Comparison of ENCODE assay signal across 8 mouse cellular contexts in the genomic region with DNA sequence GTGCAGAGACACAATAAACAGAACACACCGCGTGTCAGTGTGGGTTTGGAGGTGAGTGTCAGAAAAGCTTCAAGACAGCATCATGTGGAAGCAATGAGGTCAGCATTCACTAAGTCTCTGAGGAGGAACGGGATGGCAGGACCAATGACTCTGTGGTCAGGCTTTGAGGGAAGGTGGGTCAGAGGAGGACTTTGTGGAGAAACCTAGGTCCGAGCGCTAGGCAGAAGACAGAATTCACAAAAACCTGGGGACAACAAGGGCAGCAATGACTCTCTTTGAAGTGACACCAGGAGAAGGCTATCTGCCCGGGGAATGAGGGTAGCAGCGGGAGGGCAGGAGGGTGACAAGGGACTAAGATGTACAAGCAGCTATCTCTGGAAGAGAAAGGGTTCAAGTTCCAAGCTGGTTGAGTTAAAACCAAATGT. TPM values are rescaled to one million over a fixed set of nuclear protein-coding genes. Genes with fewer than 3 reads are reported as not detected.
DNase-seq lines count a peak whose midpoint lies in the region; ATAC-seq lines count a peak whose summit lies in the region.

No protein-coding gene starts in this region.

- no peaks in the 10 kb centered on the region for H3K9me3 ChIP-seq in neural tube, embryonic 11.5 days (ENCODE audit: control insufficient read depth, low read length)
- H3K9me3 ChIP-seq in forebrain, embryonic 12.5 days, result no peaks in the 10 kb centered on the region
- H3K9me3 ChIP-seq in stomach, embryonic 15.5 days, result no peaks in the 10 kb centered on the region

- DNase-seq in neural tube, embryonic 11.5 days (ENCODE audit: low spot score), result peak; percentile 37
- DNase-seq in neural tube, embryonic 10.5 days (ENCODE audit: extremely low spot score, low spot score), result no peak
- DNase-seq in kidney, postnatal 14 days, result peak; percentile 10
- no peak for DNase-seq in gastrocnemius, adult 8-10 months (ENCODE audit: low spot score in 2 of 2)
- DNase-seq in left cerebral cortex, adult 11 months (ENCODE audit: low spot score), result no peak
- DNase-seq in gastrocnemius, postnatal 4 days (ENCODE audit: low spot score in 2 of 2), result no peak

- peak overlapping the region; percentile 83 for H3K4me2 ChIP-seq in neural tube, embryonic 11.5 days (ENCODE audit: low read depth)
- H3K4me2 ChIP-seq in forebrain, embryonic 12.5 days, result peak overlapping the region; percentile 77
- H3K4me2 ChIP-seq in stomach, embryonic 15.5 days, result peak overlapping the region; percentile 87

- H3K4me3 ChIP-seq in neural tube, embryonic 11.5 days (ENCODE audit: low read depth, low read length), result peak overlapping the region; percentile 57
- peak overlapping the region; percentile 68 for H3K4me3 ChIP-seq in forebrain, embryonic 12.5 days (replicated peaks)
- H3K4me3 ChIP-seq in stomach, embryonic 15.5 days (replicated peaks), result peak overlapping the region; percentile 44

- H3K27me3 ChIP-seq in neural tube, embryonic 11.5 days (ENCODE audit: control insufficient read depth, insufficient read depth, low read length), result no peaks in the 10 kb centered on the region
- H3K27me3 ChIP-seq in forebrain, embryonic 12.5 days, result no peaks in the 10 kb centered on the region
- H3K27me3 ChIP-seq in stomach, embryonic 15.5 days (replicated peaks), result peaks cover 4% of the 10 kb centered on the region; the same call in 1 of the 2 replicates

- H3K9ac ChIP-seq in neural tube, embryonic 11.5 days (ENCODE audit: low read length), result peak overlapping the region; percentile 72
- peak overlapping the region; percentile 85 for H3K9ac ChIP-seq in forebrain, embryonic 12.5 days
- no peak overlapping the region for H3K9ac ChIP-seq in stomach, embryonic 15.5 days

- H3K27ac ChIP-seq in neural tube, embryonic 11.5 days (ENCODE audit: low read depth, low read length), result no peak overlapping the region
- H3K27ac ChIP-seq in forebrain, embryonic 12.5 days, result peak overlapping the region; percentile 88
- H3K27ac ChIP-seq in stomach, embryonic 15.5 days, result no peak overlapping the region

- peak; percentile 38 for ATAC-seq in neural tube, embryonic 11.5 days (ENCODE audit: insufficient read depth, low FRiP score, low TSS enrichment)
- peak; percentile 27 for ATAC-seq in forebrain, embryonic 12.5 days (ENCODE audit: low FRiP score)
- no peak for ATAC-seq in stomach, embryonic 15.5 days (ENCODE audit: insufficient read depth, low FRiP score, low read depth)

- WGBS in neural tube, embryonic 11.5 days, result under 1% methylated on average over 7 of the region's 7 CpGs
- WGBS in forebrain, embryonic 12.5 days, result under 1% methylated on average over 7 of the region's 7 CpGs
- under 1% methylated on average over 7 of the region's 7 CpGs for WGBS in stomach, embryonic 15.5 days

- no peaks in the 10 kb centered on the region for H3K36me3 ChIP-seq in neural tube, embryonic 11.5 days (ENCODE audit: control insufficient read depth, insufficient read depth, low read length)
- H3K36me3 ChIP-seq in forebrain, embryonic 12.5 days (replicated peaks), result no peaks in the 10 kb centered on the region
- no peaks in the 10 kb centered on the region for H3K36me3 ChIP-seq in stomach, embryonic 15.5 days

- H3K4me1 ChIP-seq in neural tube, embryonic 11.5 days (ENCODE audit: control insufficient read depth, insufficient read depth, low read length), result no peaks in the 10 kb centered on the region
- H3K4me1 ChIP-seq in forebrain, embryonic 12.5 days, result peaks cover 11% of the 10 kb centered on the region
- peaks cover 11% of the 10 kb centered on the region; the same call in 1 of the 2 replicates for H3K4me1 ChIP-seq in stomach, embryonic 15.5 days

RNA-seq across cellular contexts. Expression of a gene that starts 1.0 kb away (rescaled TPM):
- polyA plus RNA-seq in neural tube, embryonic 11.5 days (2014; fragmentation: Nextera tagmentation; extraction: Ambion mirVana), result 1.2 and 1.9 TPM in 2 replicates
- 11.5 and 13.7 TPM in 2 replicates for polyA plus RNA-seq in forebrain, embryonic 12.5 days (2016; fragmentation: Nextera tagmentation; extraction: Ambion mirVana)
- polyA plus RNA-seq in stomach, embryonic 15.5 days (2015; fragmentation: Nextera tagmentation; extraction: Ambion mirVana), result 0.59 and 0.89 TPM in 2 replicates
- not detected for total RNA-seq in gastrocnemius, adult 8-10 months (2022)
- total RNA-seq in gastrocnemius, postnatal 4 days (2021), result under 1 TPM in 1 of 2 experiments, not detected in 1; 0.10 TPM

Comparison
In these comparisons a context has a peak if more than half of its experiments do, and no peak if none do; other contexts are left out.
1. DNase-seq: peak in neural tube, embryonic 11.5 days (single experiment) and kidney, postnatal 14 days (single experiment); none in neural tube, embryonic 10.5 days (single experiment), gastrocnemius, adult 8-10 months (0 of 2), left cerebral cortex, adult 11 months (single experiment) and gastrocnemius, postnatal 4 days (0 of 2).
2. Peak in every context shown above with its lines, with median percentiles within 50 percentile points of each other: H3K4me2 ChIP-seq and H3K4me3 ChIP-seq.